Mouse (Mus musculus): ENCODE results near the gene Upf2. TPM values are rescaled to one million over a fixed set of nuclear protein-coding genes. Genes with fewer than 3 reads are reported as not detected.

The Upf2 gene
- total RNA-seq, 4 experiments from 2014 or later = 38.0 to 46.0 (median 38.7) TPM

Other genes with a start within 250 kb of the Upf2 start
- gene Camk1d, start 237.0 kb upstream of the Upf2 start, total RNA-seq (2022) = 100 to 1,000 TPM; 110 to 134 (median 127) TPM
- 10 to 100 TPM; 17.8 to 21.9 (median 19.9) TPM for gene Nudt5, start 106.5 kb upstream of the Upf2 start, total RNA-seq (2022)
- gene Cdc123, start 106.3 kb upstream of the Upf2 start, total RNA-seq (2022) = 100 to 1,000 TPM; 124 to 161 (median 146) TPM
- 1 to 10 TPM in 2 of 4 experiments, under 1 TPM in 2; 0.56 to 2.1 (median 1.1) TPM for gene Gm13199, start 88.5 kb upstream of the Upf2 start, total RNA-seq (2022)
- 10 to 100 TPM; 78.9 to 85.8 (median 83.9) TPM for gene Sec61a2, start 56.0 kb upstream of the Upf2 start, total RNA-seq (2022)
- 10 to 100 TPM in 3 of 4 experiments, 1 to 10 TPM in 1; 8.4 to 14.5 (median 11.0) TPM for gene Dhtkd1, start 8.7 kb upstream of the Upf2 start, total RNA-seq (2022)
- gene Proser2, start 178.7 kb downstream of the Upf2 start, total RNA-seq (2022) = 1 to 10 TPM; 2.1 to 3.7 (median 2.4) TPM